Mouse (Mus musculus) intestine, postnatal 0 days (tissue): Measurements from ENCODE around the gene Gm17455. TPM values are rescaled to one million over a fixed set of nuclear protein-coding genes. Genes with fewer than 3 reads are reported as not detected.

Experiments
- ATAC-seq: fragments of 200-750 bp; cut with Nextera tagmentation; 2 replicates; pipeline ENCODE4 v1.8.0; 2017; ENCODE audit warnings: mild to moderate bottlenecking, moderate TSS enrichment, moderate library complexity
- H3K27ac ChIP-seq: fragments of 300-500 bp; sonication (generic); 2 replicates; pipeline ENCODE4 v1.5.1; 2014; ENCODE audit warnings: mild to moderate bottlenecking, low read depth, low read length, moderate library complexity
- H3K27me3 ChIP-seq: fragments of 300-500 bp; sonication (generic); replicated peaks from 2 replicates; pipeline ENCODE4 v1.6.1; 2014; ENCODE audit warnings: low read length, mixed read lengths; ENCODE audit not compliant: control insufficient read depth, insufficient read depth
- H3K36me3 ChIP-seq: fragments of 300-500 bp; sonication (generic); 2 replicates; pipeline ENCODE4 v1.6.1; 2014; ENCODE audit warnings: mild to moderate bottlenecking, moderate library complexity; ENCODE audit not compliant: control insufficient read depth, insufficient read depth
- H3K4me1 ChIP-seq: fragments of 300-500 bp; sonication (generic); replicated peaks from 2 replicates; pipeline ENCODE4 v1.6.1; 2014; ENCODE audit warnings: antibody characterized with exemption, low read length, mixed read lengths; ENCODE audit not compliant: control insufficient read depth, insufficient read depth
- H3K4me2 ChIP-seq: fragments of 300-500 bp; sonication (generic); replicated peaks from 2 replicates; pipeline ENCODE4 v1.6.1; 2014; ENCODE audit warnings: low read depth, mild to moderate bottlenecking, moderate library complexity
- H3K4me3 ChIP-seq: fragments of 300-500 bp; sonication (generic); 2 replicates; pipeline ENCODE4 v1.5.1; 2014; ENCODE audit warnings: low read depth, low read length
- H3K9ac ChIP-seq: fragments of 300-500 bp; sonication (generic); 2 replicates; pipeline ENCODE4 v1.6.1; 2014; ENCODE audit warnings: mild to moderate bottlenecking, low read depth, low read length
- H3K9me3 ChIP-seq: fragments of 300-500 bp; sonication (generic); 2 replicates; pipeline ENCODE4 v1.6.1; 2016; ENCODE audit warnings: mixed run types; ENCODE audit not compliant: control insufficient read depth
- CTCF ChIP-seq: sonication (generic); IDR thresholded peaks from 2 replicates; pipeline ENCODE4 v1.5.1; 2016; ENCODE audit warnings: low read depth, mild to moderate bottlenecking, control low read depth, antibody characterized with exemption, moderate library complexity
- WGBS: fragments of 180-500 bp; shearing (Covaris S2); extraction: QIAGEN DNeasy Blood & Tissue Kit; methylation state at CpG from one replicate; pipeline ENCODE4 v1.1.7; 2014; 5-methylcytosine and 5-hydroxymethylcytosine counted together
- polyA plus RNA-seq: library from polyadenylated mRNA; unstranded; fragments of >200 nt; fragmentation: Nextera tagmentation; extraction: Ambion mirVana; gene quantifications from 2 replicates; pipeline ENCODE4 v1.2.1, GENCODE M21; 2015

Gene Gm17455
- polyA plus RNA-seq, 1 experiment from 2014 or later = 0.65 TPM

- WGBS = 65% methylated on average over 8 of the region's 8 CpGs
- H3K9me3 ChIP-seq = no peaks in the 10 kb centered on the region
- H3K4me1 ChIP-seq = no peaks in the 10 kb centered on the region
- no peak for ATAC-seq
- H3K27me3 ChIP-seq = no peaks in the 10 kb centered on the region
- no peak overlapping the region for H3K9ac ChIP-seq
- no peak overlapping the region for H3K27ac ChIP-seq
- TF ChIP-seq CTCF = no peak
- no peak overlapping the region for H3K4me2 ChIP-seq
- no peak overlapping the region for H3K4me3 ChIP-seq
- H3K36me3 ChIP-seq = no peaks in the 10 kb centered on the region
These were observed 45.6 kb downstream of the Gm17455 start for GRCm38 (mm10) chr10:60445031-60445593.

GRCm38 (mm10) chr10:60447186-60447585, 47.7 kb downstream of the Gm17455 start:
- no peak overlapping the region for H3K4me2 ChIP-seq
- no peak overlapping the region for H3K27ac ChIP-seq
- 78% methylated on average over 12 of the region's 12 CpGs for WGBS
- H3K27me3 ChIP-seq = no peaks in the 10 kb centered on the region
- H3K36me3 ChIP-seq = no peaks in the 10 kb centered on the region
- no peak overlapping the region for H3K9ac ChIP-seq
- no peaks in the 10 kb centered on the region for H3K9me3 ChIP-seq
- no peak for ATAC-seq
- H3K4me3 ChIP-seq = no peak overlapping the region
- H3K4me1 ChIP-seq = no peaks in the 10 kb centered on the region
- TF ChIP-seq CTCF = no peak

Other genes starting within 250 kb of the Gm17455 start
- gene Chst3, start 180.5 kb upstream of the Gm17455 start, polyA plus RNA-seq = 0.27 and 0.29 TPM in 2 replicates
- 135 and 137 TPM in 2 replicates for gene Psap, start 122.1 kb upstream of the Gm17455 start, polyA plus RNA-seq
- gene Vsir, start 52.9 kb upstream of the Gm17455 start, polyA plus RNA-seq = 9.7 and 11.5 TPM in 2 replicates